Mouse (Mus musculus) neural tube, embryonic 15.5 days (tissue): Measurements from ENCODE around the gene Ppp1r16b. TPM values are rescaled to one million over a fixed set of nuclear protein-coding genes. Genes with fewer than 3 reads are reported as not detected.

Experiments
- ATAC-seq: fragments of 200-750 bp; cut with Nextera tagmentation; 2 replicates; pipeline ENCODE4 v1.8.0; 2017; ENCODE audit warnings: mild to moderate bottlenecking, moderate TSS enrichment, moderate library complexity; ENCODE audit not compliant: low FRiP score
- H3K27ac ChIP-seq: fragments of 300-500 bp; sonication (generic); replicated peaks from 2 replicates; pipeline ENCODE4 v1.5.1; 2015; ENCODE audit warnings: mild to moderate bottlenecking, inconsistent platforms
- H3K27me3 ChIP-seq: fragments of 300-500 bp; sonication (generic); replicated peaks from 2 replicates; pipeline ENCODE4 v1.6.1; 2015; ENCODE audit warnings: inconsistent platforms
- H3K36me3 ChIP-seq: fragments of 300-500 bp; sonication (generic); 2 replicates; pipeline ENCODE4 v1.6.1; 2015; ENCODE audit warnings: inconsistent platforms
- H3K4me1 ChIP-seq: fragments of 300-500 bp; sonication (generic); 2 replicates; pipeline ENCODE4 v1.6.1; 2015; ENCODE audit warnings: inconsistent platforms
- H3K4me2 ChIP-seq: fragments of 300-500 bp; sonication (generic); 2 replicates; pipeline ENCODE4 v1.6.1; 2015; ENCODE audit warnings: inconsistent platforms, mild to moderate bottlenecking, moderate library complexity
- H3K4me3 ChIP-seq: fragments of 300-500 bp; sonication (generic); replicated peaks from 2 replicates; pipeline ENCODE4 v1.5.1; 2015; ENCODE audit warnings: mild to moderate bottlenecking, inconsistent platforms
- H3K9ac ChIP-seq: fragments of 300-500 bp; sonication (generic); replicated peaks from 2 replicates; pipeline ENCODE4 v1.6.1; 2015; ENCODE audit warnings: mild to moderate bottlenecking, inconsistent platforms
- H3K9me3 ChIP-seq: fragments of 300-500 bp; sonication (generic); replicated peaks from 2 replicates; pipeline ENCODE4 v1.6.1; 2016; ENCODE audit warnings: inconsistent platforms
- WGBS: fragments of 180-500 bp; shearing (Covaris S2); methylation state at CpG from one replicate; pipeline ENCODE4 v1.1.7; 2015; ENCODE audit warnings: mixed read lengths; 5-methylcytosine and 5-hydroxymethylcytosine counted together
- polyA plus RNA-seq: library from polyadenylated mRNA; unstranded; fragments of >200 nt; fragmentation: Nextera tagmentation; extraction: Ambion mirVana; gene quantifications from 2 replicates; pipeline ENCODE4 v1.2.1, GENCODE M21; 2015

Ppp1r16b gene
- polyA plus RNA-seq, 1 experiment from 2014 or later, result 26.6 TPM

DNA sequence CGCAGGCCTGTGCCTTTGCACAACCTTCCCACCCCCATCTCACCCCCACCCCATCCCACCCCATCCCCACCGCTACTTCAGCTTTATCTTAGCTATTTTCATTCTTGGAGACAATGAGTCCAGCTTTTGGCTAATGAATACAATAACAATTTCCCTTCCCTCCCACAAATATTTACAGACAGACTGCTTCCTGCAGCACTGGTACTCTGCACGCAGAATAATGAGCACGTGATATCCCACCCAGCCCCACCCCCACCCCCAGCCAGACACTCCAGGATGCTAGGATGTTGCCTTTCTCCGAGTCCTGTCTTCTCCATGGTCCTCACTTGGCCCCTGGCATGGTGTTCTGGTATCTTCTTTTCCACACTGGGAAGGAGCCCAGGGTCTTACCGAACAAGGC is 31.3 kb downstream of the Ppp1r16b start:
- Histone ChIP-seq H3K27ac (no peak overlapping the region), H3K4me3 (no peak overlapping the region), H3K9ac (no peak overlapping the region), H3K9me3 (no peaks in the 10 kb centered on the region), H3K27me3 (no peaks in the 10 kb centered on the region), H3K4me2 (no peak overlapping the region), H3K36me3 (peaks cover 4% of the 10 kb centered on the region), H3K4me1 (no peaks in the 10 kb centered on the region)
- ATAC-seq, result no peak
- 79% methylated on average over 6 of the region's 6 CpGs for whole genome bisulfite sequencing

DNA sequence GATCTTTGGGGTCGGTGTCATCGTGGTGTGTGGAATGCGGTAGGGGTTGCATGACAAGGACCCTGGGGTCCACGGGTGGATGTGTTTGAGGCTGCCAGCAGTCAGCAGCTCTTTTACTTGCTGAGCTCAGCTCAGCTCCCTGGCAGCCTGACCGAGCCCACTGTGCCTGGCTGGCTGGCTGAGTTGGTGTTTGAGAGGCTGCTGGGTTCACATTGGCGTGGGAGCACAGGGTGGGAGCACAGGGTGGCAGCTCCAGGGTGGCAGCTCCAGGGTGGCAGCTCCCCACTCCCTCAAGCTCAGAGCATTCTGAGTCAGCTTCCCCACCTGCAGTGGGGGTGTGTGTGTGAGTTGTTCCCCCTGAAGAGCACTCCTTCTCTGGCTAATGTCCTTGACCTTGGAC is 34.7 kb downstream of the Ppp1r16b start:
- ATAC-seq, result no peak
- Histone ChIP-seq H3K27ac (no peak overlapping the region), H3K4me2 (no peak overlapping the region), H3K27me3 (no peaks in the 10 kb centered on the region), H3K4me3 (no peak overlapping the region), H3K4me1 (no peaks in the 10 kb centered on the region), H3K9me3 (no peaks in the 10 kb centered on the region), H3K9ac (no peak overlapping the region), H3K36me3 (peaks cover 4% of the 10 kb centered on the region)
- WGBS, result 80% methylated on average over 6 of the region's 6 CpGs

DNA sequence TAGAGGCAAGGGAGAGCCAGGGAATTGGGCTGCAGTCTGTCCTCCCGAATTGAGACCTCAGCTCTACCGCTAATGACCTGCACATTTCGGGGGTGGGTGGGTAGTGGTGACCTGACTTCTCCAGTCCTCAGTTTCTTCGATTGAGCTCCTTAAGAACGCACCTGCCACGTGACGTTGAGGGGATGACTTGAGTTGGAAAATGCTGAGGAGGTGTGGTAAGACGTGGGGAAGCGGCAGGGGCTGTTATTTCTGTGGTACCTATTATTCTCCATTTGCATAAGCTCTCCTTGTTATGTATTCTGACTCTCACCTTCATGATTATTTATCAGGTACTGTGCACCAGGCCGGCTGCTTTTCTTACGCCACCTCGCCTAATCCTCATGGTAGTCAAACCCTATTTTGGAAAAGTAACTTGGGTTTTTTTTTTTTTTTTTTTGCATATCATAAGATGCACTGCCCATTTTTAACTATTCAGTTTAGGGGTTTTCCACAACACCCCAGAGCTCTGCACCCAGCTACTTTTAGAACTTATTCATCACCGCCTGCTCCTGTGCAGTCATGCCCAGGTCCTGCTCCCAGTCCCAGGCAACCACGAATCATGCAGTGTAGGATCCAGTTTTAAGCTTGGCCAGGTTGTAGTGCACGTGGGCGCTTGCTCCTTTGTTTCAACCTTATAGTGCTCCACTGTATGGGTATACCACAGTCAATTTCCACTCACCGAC is 35.5 kb downstream of the Ppp1r16b start:
- H3K36me3 ChIP-seq, result peaks cover 4% of the 10 kb centered on the region
- no peak overlapping the region for H3K4me3 ChIP-seq
- no peak overlapping the region for H3K4me2 ChIP-seq
- WGBS, result 91% methylated on average over 17 of the region's 17 CpGs
- H3K9ac ChIP-seq, result no peak overlapping the region
- no peaks in the 10 kb centered on the region for H3K27me3 ChIP-seq
- ATAC-seq, result no peak
- H3K4me1 ChIP-seq, result no peaks in the 10 kb centered on the region
- no peaks in the 10 kb centered on the region for H3K9me3 ChIP-seq
- no peak overlapping the region for H3K27ac ChIP-seq

- H3K27ac ChIP-seq, result no peak overlapping the region
- peaks cover 4% of the 10 kb centered on the region for H3K36me3 ChIP-seq
- no peaks in the 10 kb centered on the region for H3K9me3 ChIP-seq
- no peak overlapping the region for H3K9ac ChIP-seq
- H3K4me2 ChIP-seq, result no peak overlapping the region
- H3K4me1 ChIP-seq, result no peaks in the 10 kb centered on the region
- no peaks in the 10 kb centered on the region for H3K27me3 ChIP-seq
- no peak overlapping the region for H3K4me3 ChIP-seq
- 96% methylated on average over 9 of the region's 9 CpGs for whole genome bisulfite sequencing
- ATAC-seq, result no peak
These were observed 36.3 kb downstream of the Ppp1r16b start for GRCm38 (mm10) chr2:158701505-158701904.

GRCm38 (mm10) chr2:158702176-158702575 is 37.0 kb downstream of the Ppp1r16b start:
- H3K36me3 ChIP-seq, result peaks cover 2% of the 10 kb centered on the region; the same call in 1 of the 2 replicates
- H3K27ac ChIP-seq, result no peak overlapping the region
- no peaks in the 10 kb centered on the region for H3K4me1 ChIP-seq
- H3K9me3 ChIP-seq, result no peaks in the 10 kb centered on the region
- no peaks in the 10 kb centered on the region for H3K27me3 ChIP-seq
- ATAC-seq, result no peak
- no peak overlapping the region for H3K9ac ChIP-seq
- 91% methylated on average over 5 of the region's 5 CpGs for WGBS
- no peak overlapping the region for H3K4me3 ChIP-seq
- H3K4me2 ChIP-seq, result no peak overlapping the region

- Histone ChIP-seq H3K27ac (no peak overlapping the region), H3K27me3 (no peaks in the 10 kb centered on the region), H3K36me3 (0 out of 2 replicates have a peak, but pooled peaks cover 2% of the 10 kb centered on the region), H3K9ac (no peak overlapping the region), H3K4me1 (no peaks in the 10 kb centered on the region), H3K9me3 (no peaks in the 10 kb centered on the region), H3K4me3 (no peak overlapping the region), H3K4me2 (no peak overlapping the region)
- ATAC-seq, result no peak
- 75% methylated on average over 3 of the region's 3 CpGs for WGBS
These were observed 39.5 kb downstream of the Ppp1r16b start for GRCm38 (mm10) chr2:158704720-158705119.

- 91% methylated on average over 6 of the region's 6 CpGs for WGBS
- no peak for ATAC-seq
- Histone ChIP-seq H3K9me3 (no peaks in the 10 kb centered on the region), H3K9ac (no peak overlapping the region), H3K27me3 (no peaks in the 10 kb centered on the region), H3K4me3 (no peak overlapping the region), H3K4me1 (no peaks in the 10 kb centered on the region), H3K36me3 (no peaks in the 10 kb centered on the region), H3K27ac (no peak overlapping the region), H3K4me2 (no peak overlapping the region)
These were observed 40.3 kb downstream of the Ppp1r16b start for GRCm38 (mm10) chr2:158705529-158705928.

DNA sequence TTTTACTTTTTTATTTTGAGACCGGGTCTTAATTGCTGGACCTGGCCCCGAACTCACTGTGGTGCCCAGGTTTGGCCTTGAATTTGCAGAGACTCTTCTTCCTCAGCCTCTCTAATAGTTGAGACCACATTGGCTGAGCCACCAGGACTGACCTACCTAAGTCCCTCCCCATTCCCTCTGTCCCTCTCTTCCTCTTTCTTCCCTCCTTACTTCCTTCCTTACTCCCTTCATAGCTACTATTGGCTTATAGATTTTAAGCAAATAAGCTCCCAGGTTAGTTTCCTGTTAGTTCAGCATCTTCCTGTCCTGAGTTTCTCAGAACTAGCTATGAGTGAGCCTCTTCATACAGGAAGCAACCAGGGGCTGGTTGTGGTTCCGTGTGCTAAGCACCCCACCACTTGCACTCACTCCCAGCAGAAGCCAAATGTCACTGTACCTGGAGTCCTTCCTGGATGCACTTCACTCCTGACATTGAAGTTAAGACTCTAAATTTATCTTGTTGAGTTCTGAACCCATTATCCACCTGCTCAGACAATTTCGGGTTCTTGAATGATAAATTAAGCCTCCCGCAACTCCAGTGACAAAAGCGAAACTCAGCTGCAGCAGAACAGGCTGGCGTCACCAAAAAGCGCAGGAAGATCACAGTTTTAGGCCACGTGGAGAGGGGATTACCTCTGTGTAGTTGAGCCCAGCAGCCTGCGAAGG is 41.7 kb downstream of the Ppp1r16b start:
- ATAC-seq, result no peak
- no peaks in the 10 kb centered on the region for H3K9me3 ChIP-seq
- peaks cover 3% of the 10 kb centered on the region for H3K4me1 ChIP-seq
- no peaks in the 10 kb centered on the region for H3K36me3 ChIP-seq
- H3K9ac ChIP-seq, result no peak overlapping the region
- H3K27me3 ChIP-seq, result no peaks in the 10 kb centered on the region
- H3K4me2 ChIP-seq, result no peak overlapping the region
- H3K27ac ChIP-seq, result no peak overlapping the region
- H3K4me3 ChIP-seq, result no peak overlapping the region
- WGBS, result 91% methylated on average over 10 of the region's 10 CpGs

GRCm38 (mm10) chr2:158708121-158708520 is 42.9 kb downstream of the Ppp1r16b start:
- Histone ChIP-seq H3K9ac (no peak overlapping the region), H3K27me3 (no peaks in the 10 kb centered on the region), H3K4me1 (peaks cover 15% of the 10 kb centered on the region), H3K36me3 (no peaks in the 10 kb centered on the region), H3K4me2 (no peak overlapping the region), H3K9me3 (no peaks in the 10 kb centered on the region), H3K4me3 (no peak overlapping the region), H3K27ac (no peak overlapping the region)
- no peak for ATAC-seq
- 95% methylated on average over 12 of the region's 12 CpGs for WGBS

GRCm38 (mm10) chr2:158711929-158712751 is 46.9 kb downstream of the Ppp1r16b start:
- Histone ChIP-seq H3K9ac (no peak overlapping the region), H3K27ac (peak overlapping the region; percentile 71), H3K4me2 (peak overlapping the region; percentile 15), H3K4me3 (no peak overlapping the region), H3K36me3 (no peaks in the 10 kb centered on the region), H3K27me3 (no peaks in the 10 kb centered on the region), H3K4me1 (peaks cover 18% of the 10 kb centered on the region), H3K9me3 (no peaks in the 10 kb centered on the region)
- WGBS, result 27% methylated on average over 12 of the region's 12 CpGs
- ATAC-seq, result peak; percentile 62; the same call in 1 of the 2 replicates

DNA sequence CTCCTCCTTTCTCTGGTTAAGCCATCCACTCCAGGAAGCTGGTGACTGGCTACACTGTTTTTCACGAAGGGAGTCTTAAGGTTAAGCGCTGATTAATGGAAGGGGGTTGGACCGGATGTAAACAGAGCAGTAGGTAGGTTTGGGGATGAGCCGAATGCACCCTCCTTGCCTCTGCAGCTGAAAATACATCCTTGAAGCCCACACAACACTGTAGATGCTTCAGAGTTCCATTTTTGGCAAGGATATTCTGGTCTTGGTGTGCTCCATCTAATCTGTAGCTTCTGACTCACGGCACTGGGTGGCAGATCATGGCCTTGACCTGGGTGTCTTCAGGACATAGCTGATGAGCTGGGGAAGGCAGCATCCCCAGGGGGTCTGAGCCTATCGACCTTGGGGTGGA is 49.6 kb downstream of the Ppp1r16b start:
- Histone ChIP-seq H3K27me3 (no peaks in the 10 kb centered on the region), H3K4me2 (no peak overlapping the region), H3K4me3 (no peak overlapping the region), H3K9ac (no peak overlapping the region), H3K27ac (no peak overlapping the region), H3K36me3 (no peaks in the 10 kb centered on the region), H3K4me1 (peaks cover 18% of the 10 kb centered on the region), H3K9me3 (no peaks in the 10 kb centered on the region)
- 88% methylated on average over 6 of the region's 6 CpGs for WGBS
- no peak for ATAC-seq
